Mouse (Mus musculus) 3T3-L1 (cell line): Measurements from ENCODE around the gene Pdcd2l.
A peak's percentile ranks its signal among the peaks of the same experiment; 100 is the strongest.
"Not testable (repeated sequence)": the region's sequence is repeated elsewhere in the genome, so short reads cannot be mapped to it uniquely, and the experiment has no call there.

ENCODE experiments used
- DNase-seq: peaks from one replicate; pipeline ENCODE4 v3.0.0-alpha.2; 2015; ENCODE audit warnings: low read depth, low spot score

The Pdcd2l gene

GRCm38 (mm10) chr7:34213281-34213680 lies 16.8 kb upstream of the Pdcd2l start:
- peak; percentile 75 for DNase-seq

GRCm38 (mm10) chr7:34208027-34208745 lies 11.7 kb upstream of the Pdcd2l start:
- peak; percentile 20 for DNase-seq

- no peak for DNase-seq
These were observed 9.9 kb upstream of the Pdcd2l start for GRCm38 (mm10) chr7:34206331-34206730.

- not testable (repeated sequence) for DNase-seq
These were observed 5.7 kb upstream of the Pdcd2l start for GRCm38 (mm10) chr7:34202147-34202546.

- DNase-seq: no peak
These were observed 4.4 kb upstream of the Pdcd2l start for GRCm38 (mm10) chr7:34200829-34201228.

GRCm38 (mm10) chr7:34198346-34198745 lies 1.9 kb upstream of the Pdcd2l start:
- DNase-seq: peak; percentile 72

GRCm38 (mm10) chr7:34195632-34196031 lies 829 bp downstream of the Pdcd2l start:
- peak; percentile 63 for DNase-seq

- DNase-seq: no peak
These were observed 3.6 kb downstream of the Pdcd2l start for GRCm38 (mm10) chr7:34192825-34193224.

- DNase-seq: no peak
These were observed 7.0 kb downstream of the Pdcd2l start for GRCm38 (mm10) chr7:34189376-34189989.

- no peak for DNase-seq
These were observed 12.7 kb downstream of the Pdcd2l start for GRCm38 (mm10) chr7:34183794-34184193.

GRCm38 (mm10) chr7:34183356-34183755 lies 13.1 kb downstream of the Pdcd2l start:
- DNase-seq: no peak

- DNase-seq: not testable (repeated sequence)
These were observed 20.2 kb downstream of the Pdcd2l start for GRCm38 (mm10) chr7:34176241-34176640.

- no peak for DNase-seq
These were observed 24.2 kb downstream of the Pdcd2l start for GRCm38 (mm10) chr7:34172251-34172650.

- no peak for DNase-seq
These were observed 27.0 kb downstream of the Pdcd2l start, which contains the start of gene Uba2 for GRCm38 (mm10) chr7:34169454-34169853. Gene Uba2 (minus strand): TSS chr7:34169599.

GRCm38 (mm10) chr7:34168470-34169251 lies 27.8 kb downstream of the Pdcd2l start:
- DNase-seq: peak; percentile 79

- DNase-seq: peak; percentile 63
These were observed 28.5 kb downstream of the Pdcd2l start for GRCm38 (mm10) chr7:34167766-34168469.

- peak; percentile 79 for DNase-seq
These were observed 29.6 kb downstream of the Pdcd2l start for GRCm38 (mm10) chr7:34166850-34167249.

- DNase-seq: peak; percentile 27
These were observed 30.5 kb downstream of the Pdcd2l start for GRCm38 (mm10) chr7:34165999-34166398.

- peak; percentile 32 for DNase-seq
These were observed 31.8 kb downstream of the Pdcd2l start for GRCm38 (mm10) chr7:34164671-34165070.

GRCm38 (mm10) chr7:34159167-34159566 lies 37.3 kb downstream of the Pdcd2l start:
- peak; percentile 13 for DNase-seq

- DNase-seq: peak; percentile 73
These were observed 38.5 kb downstream of the Pdcd2l start for GRCm38 (mm10) chr7:34157994-34158393.

- DNase-seq: no peak
These were observed 49.3 kb downstream of the Pdcd2l start for GRCm38 (mm10) chr7:34147193-34147592.
